Mouse (Mus musculus) lung, adult 2 months (tissue): ENCODE results near the gene Tssk3.
"Not testable (repeated sequence)": the region's sequence is repeated elsewhere in the genome, so short reads cannot be mapped to it uniquely, and the experiment has no call there.

Source experiments
- CTCF ChIP-seq: fragments of 200-500 bp; IDR thresholded peaks from 2 replicates; pipeline ENCODE4 v1.5.1; 2011; ENCODE audit warnings: mild to moderate bottlenecking, low read length, control low read depth; ENCODE audit not compliant: insufficient read depth
- POLR2A ChIP-seq: fragments of 200-500 bp; IDR thresholded peaks from 2 replicates; pipeline ENCODE4 v1.6.1; 2011; ENCODE audit warnings: low read depth, mild to moderate bottlenecking, control low read depth, low read length, borderline replicate concordance; ENCODE audit errors: extremely low read depth

- not testable (repeated sequence) for TF ChIP-seq CTCF, POLR2A
Measured at GRCm38 (mm10) chr4:129457311-129457710, 33.5 kb downstream of the Tssk3 start.
